Mouse (Mus musculus): ENCODE measurements around the gene Slc17a1.

The Slc17a1 gene

DNA sequence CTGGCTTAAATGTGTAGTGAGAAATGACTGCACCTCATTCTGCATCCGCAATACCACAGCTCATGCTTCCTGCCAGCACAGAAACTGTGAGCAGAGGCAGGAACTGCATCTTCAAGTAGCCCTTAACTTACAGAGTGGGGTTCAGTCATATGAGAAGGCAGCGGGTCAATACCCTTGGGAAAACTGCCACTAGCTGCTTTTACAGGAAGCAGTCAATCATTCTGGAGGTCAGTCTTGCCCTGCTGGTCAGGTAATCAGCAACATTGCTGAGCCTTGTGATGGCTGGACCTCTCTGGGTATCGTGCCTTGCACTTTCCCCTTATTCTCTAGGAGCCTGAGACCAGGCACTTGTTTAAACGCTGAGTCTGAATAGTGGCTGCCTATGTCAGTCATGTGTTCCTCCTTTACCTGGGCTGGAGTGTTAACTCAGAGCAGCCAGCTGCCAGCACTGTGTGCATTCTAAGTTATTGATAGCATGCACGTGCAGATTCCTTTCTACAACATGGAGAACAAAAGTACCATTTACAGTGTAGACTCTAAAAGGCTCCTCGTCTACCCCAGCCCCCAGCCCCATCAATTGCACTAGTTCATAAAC lies 21.6 kb downstream of the Slc17a1 start:
- no peak for DNase-seq (ENCODE audit: low spot score in 2 of 2)

- no peak for DNase-seq (ENCODE audit: low spot score in 2 of 2)
These were observed 25.2 kb downstream of the Slc17a1 start for GRCm38 (mm10) chr13:23892592-23893268.

GRCm38 (mm10) chr13:23893269-23893593 lies 25.7 kb downstream of the Slc17a1 start:
- no peak for DNase-seq (ENCODE audit: low spot score in 2 of 2)

- no peak for DNase-seq (ENCODE audit: low spot score in 2 of 2)
These were observed 30.7 kb downstream of the Slc17a1 start for GRCm38 (mm10) chr13:23898242-23898641.

DNA sequence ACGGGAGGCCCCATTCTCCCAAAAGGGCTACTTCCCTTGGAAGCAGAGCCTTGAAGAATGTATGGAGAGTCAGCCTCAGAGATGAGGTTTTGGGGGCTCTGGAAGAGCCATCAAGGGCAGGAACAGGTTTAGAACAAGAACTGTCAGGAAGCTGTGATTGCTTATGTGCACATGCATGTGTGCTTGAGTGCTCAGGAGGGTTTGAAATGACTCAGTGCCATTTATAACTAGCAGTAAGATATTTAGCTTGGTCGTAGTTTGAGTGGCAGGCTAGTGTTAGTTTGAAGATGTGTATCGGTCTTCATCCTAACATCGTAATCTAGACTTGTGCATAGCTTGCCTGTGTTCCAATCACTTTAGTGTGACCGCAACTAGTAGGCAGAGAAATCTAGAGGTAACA lies 39.4 kb downstream of the Slc17a1 start:
- no peak for DNase-seq (ENCODE audit: low spot score in 2 of 2)

DNA sequence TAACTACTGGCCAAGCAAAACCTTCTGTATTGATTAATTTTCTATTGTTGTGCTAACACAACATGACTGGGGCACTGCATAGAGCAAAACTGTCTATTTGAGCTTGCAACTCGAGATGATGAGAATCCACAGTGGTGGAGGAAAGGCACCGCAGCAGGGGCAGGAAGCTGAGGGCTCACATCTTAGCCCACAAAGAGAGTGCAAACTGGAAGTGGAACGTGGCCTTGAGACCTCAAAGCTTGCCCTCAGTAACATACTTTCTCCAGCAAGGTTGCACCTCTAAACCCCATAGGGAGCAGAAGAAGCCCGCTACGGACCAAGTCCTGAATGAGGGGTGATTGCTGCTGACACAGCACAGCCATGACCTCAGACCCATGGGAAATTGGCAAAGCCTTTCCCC lies 42.6 kb downstream of the Slc17a1 start:
- no peak for DNase-seq (ENCODE audit: low spot score in 2 of 2)

DNA sequence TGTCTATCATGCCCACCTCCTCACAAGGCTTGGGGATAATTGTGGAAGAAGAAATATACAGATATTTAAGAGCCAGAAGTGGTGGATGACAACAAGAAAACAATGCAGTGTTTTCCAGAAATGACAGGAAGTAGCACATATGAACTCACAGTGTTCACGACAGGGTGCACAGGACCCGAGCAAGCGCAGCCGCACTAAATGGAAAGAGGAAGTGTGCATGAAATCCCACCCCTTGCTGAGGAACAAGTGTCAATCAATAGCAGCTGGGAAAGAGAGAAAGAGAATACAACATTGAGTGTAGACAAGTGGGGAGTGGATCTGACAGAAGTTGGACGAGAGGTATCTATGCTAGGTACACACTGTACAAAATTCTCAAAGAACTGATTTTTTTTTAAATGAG lies 43.8 kb downstream of the Slc17a1 start:
- no peak for DNase-seq (ENCODE audit: low spot score in 2 of 2)

GRCm38 (mm10) chr13:23913791-23914306 lies 46.3 kb downstream of the Slc17a1 start:
- no peak for DNase-seq (ENCODE audit: low spot score in 2 of 2)

DNA sequence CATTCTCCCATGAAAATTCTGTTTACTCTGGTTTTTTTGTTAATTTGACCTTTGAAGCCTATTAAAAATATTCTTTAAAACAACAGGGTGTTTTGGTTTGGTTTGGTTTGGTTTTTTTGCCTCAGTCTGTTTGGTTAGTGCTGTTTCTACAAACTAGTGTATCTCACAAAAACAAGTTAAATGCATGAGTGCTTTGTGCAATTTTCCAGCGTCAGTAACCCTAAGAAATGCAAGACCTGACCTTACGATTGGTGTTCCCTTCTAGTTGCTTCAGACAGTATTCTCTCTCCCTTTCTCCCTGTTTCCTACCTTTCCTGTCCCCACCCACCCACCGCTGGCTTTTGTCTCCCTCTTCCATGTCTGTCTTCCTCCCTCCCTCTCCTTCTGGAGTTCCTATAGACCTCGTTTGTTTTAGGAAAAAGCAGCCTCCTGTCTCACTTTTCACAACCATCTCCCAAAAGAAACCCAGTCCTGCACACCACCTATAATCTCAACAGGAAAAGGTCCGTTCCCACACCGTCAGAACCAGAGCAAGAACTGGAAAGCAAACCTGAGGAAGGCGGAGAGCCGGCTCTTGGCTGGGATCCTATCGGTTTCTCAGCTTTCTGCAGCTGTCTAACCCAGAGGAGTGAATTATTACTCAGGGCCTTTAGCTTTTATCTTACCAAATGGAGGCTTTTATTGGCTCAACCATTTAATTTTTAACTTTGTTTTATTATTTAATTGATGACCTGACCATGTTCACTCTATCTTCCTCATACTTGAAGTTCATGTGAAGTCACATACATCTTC lies 47.0 kb downstream of the Slc17a1 start, which contains the start of gene Slc17a4:
Slc17a4 (minus strand) TSS at position 634 of the 792 bp plus-strand sequence.
- no peak for DNase-seq (ENCODE audit: low spot score in 2 of 2)

- no peak for DNase-seq (ENCODE audit: low spot score in 2 of 2)
These were observed 48.6 kb downstream of the Slc17a1 start for GRCm38 (mm10) chr13:23916132-23916531.

- no peak for DNase-seq (ENCODE audit: low spot score in 2 of 2)
These were observed 50.1 kb downstream of the Slc17a1 start for GRCm38 (mm10) chr13:23917674-23918073.

DNA sequence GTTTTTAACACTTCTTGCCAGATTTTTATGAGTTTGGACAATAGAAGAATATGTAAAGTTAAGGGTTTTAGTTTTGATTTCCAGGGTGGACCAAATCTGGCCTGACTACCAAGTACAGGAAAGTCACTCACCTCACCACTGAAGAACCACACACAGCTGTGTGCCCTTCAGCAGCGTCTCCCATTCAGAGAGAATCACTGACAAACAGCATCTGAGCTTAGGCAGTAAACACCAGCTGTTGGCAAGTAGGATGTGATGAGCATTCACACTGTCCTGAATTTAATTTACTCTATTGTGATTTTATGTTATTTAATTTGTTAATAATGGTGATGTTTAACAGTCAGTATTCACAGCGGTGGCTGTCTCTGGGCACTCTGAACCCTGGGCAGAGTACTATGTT lies 58.2 kb downstream of the Slc17a1 start:
- no peak for DNase-seq (ENCODE audit: low spot score in 2 of 2)

- no peak for DNase-seq (ENCODE audit: low spot score in 2 of 2)
These were observed 61.1 kb downstream of the Slc17a1 start for GRCm38 (mm10) chr13:23928637-23929036.

GRCm38 (mm10) chr13:23930461-23930860 lies 62.9 kb downstream of the Slc17a1 start:
- DNase-seq (ENCODE audit: low spot score in 2 of 2): no peak

DNA sequence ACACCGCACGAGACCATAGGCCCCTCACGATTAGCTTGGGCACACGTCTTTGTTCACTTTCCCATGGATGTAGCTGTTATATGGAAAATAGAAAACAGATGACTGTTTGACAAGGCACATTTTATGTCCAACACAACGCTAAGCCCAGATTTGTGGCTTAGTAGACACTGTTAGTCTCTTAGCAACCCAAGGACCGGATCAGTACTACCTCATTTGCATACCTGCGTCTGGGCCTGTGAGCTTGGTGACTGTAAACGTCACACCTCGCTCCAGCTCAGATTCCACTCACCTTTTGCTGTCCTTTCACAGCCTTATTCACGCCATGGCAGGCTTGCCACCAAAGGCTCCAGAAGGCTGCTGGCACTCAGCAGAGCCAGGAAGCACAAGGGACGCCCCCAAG lies 63.4 kb downstream of the Slc17a1 start:
- DNase-seq (ENCODE audit: low spot score in 2 of 2): no peak

DNA sequence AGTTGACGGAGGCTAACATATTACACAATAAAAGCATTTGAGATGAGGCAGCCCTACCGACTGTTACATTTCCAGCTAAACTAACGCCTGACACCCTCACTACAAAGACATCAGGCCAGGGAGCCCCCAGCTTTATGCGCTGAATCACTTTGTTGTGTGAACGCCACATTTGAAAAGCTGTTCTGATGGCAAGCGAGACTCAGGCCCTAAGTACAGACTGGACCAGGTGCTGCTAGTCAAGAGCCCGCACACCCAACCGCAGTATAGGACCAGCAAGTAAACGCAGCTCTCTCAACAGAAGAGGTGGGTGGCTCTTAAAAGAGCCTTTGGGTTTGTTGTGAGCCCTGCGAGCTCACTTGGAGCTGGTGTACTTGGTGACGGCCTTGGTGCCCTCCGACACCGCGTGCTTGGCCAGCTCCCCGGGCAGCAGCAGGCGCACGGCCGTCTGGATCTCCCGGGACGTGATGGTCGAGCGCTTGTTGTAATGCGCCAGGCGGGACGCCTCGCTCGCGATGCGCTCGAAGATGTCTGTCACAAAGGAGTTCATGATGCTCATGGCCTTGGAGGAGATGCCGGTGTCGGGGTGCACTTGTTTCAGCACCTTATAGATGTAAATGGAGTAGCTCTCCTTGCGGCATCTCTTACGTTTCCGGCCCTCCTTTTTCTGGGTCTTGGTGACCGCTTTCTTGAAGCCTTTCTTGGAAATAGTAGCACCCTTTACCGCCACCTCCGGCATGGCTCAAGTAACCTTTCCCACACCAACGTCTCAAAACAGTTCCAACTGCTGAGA lies 66.1 kb downstream of the Slc17a1 start, which contains the start of gene Hist1h2ba:
Hist1h2ba (minus strand) TSS at position 736 of the 790 bp plus-strand sequence.
- no peak for DNase-seq (ENCODE audit: low spot score in 2 of 2)

DNA sequence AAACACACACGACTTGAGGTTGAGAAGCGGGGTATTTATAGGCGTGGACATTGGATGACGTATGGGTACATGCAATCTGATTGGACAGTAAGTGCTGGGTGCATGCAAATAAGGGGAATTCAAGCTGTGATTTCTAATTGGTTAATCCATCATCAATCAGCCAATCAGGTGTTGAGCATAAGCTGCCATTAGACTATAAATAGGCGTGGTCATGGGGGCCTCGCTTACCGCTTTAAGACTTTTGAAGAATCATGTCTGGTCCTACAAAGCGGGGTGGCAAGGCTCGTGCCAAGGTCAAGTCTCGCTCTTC lies 66.6 kb downstream of the Slc17a1 start, which contains the start of gene Hist1h2aa:
Hist1h2aa (plus strand) TSS at position 252 of the 310 bp plus-strand sequence.
- DNase-seq (ENCODE audit: low spot score in 2 of 2): no peak

- DNase-seq (ENCODE audit: low spot score in 2 of 2): peak; percentile 63 to 72
These were observed 71.1 kb downstream of the Slc17a1 start for GRCm38 (mm10) chr13:23938699-23939098.

- no peak for DNase-seq (ENCODE audit: low spot score in 2 of 2)
These were observed 72.7 kb downstream of the Slc17a1 start for GRCm38 (mm10) chr13:23940291-23940690.

- no peak for DNase-seq (ENCODE audit: low spot score in 2 of 2)
These were observed 75.3 kb downstream of the Slc17a1 start for GRCm38 (mm10) chr13:23942861-23943260.
